Mouse (Mus musculus) macrophage (primary cell): ENCODE measurements around the gene Pdcd11. TPM values are rescaled to one million over a fixed set of nuclear protein-coding genes. Genes with fewer than 3 reads are reported as not detected.
A peak's percentile ranks its signal among the peaks of the same experiment; 100 is the strongest.

Experiments
- H3K27ac ChIP-seq: fragments of 350-480 bp; formaldehyde crosslinking; 2 replicates; pipeline ENCODE4 v1.9.0; 2021
- H3K36me3 ChIP-seq: fragments of 350-480 bp; formaldehyde crosslinking; 2 replicates; pipeline ENCODE4 v1.9.0; 2021; ENCODE audit errors: inconsistent target
- H3K4me3 ChIP-seq: fragments of 350-480 bp; formaldehyde crosslinking; 2 replicates; pipeline ENCODE4 v1.9.0; 2021; ENCODE audit errors: inconsistent target
- H3K79me2 ChIP-seq: fragments of 350-480 bp; formaldehyde crosslinking; 2 replicates; pipeline ENCODE4 v1.9.0; 2021; ENCODE audit errors: inconsistent target
- WGBS: methylation state at CpG from one replicate; pipeline ENCODE4 v1.1.7; 2026; ENCODE audit warnings: inconsistent platforms; ENCODE audit not compliant: missing documents; 5-methylcytosine and 5-hydroxymethylcytosine counted together
- polyA plus RNA-seq: library from polyadenylated mRNA; stranded (reverse); fragments of 250-400 nt; gene quantifications from 3 replicates; pipeline ENCODE4 v1.2.4, GENCODE M21; 2018; ENCODE audit warnings: inconsistent platforms

The Pdcd11 gene
- polyA plus RNA-seq, 1 experiment from 2014 or later: 12.2 TPM

DNA sequence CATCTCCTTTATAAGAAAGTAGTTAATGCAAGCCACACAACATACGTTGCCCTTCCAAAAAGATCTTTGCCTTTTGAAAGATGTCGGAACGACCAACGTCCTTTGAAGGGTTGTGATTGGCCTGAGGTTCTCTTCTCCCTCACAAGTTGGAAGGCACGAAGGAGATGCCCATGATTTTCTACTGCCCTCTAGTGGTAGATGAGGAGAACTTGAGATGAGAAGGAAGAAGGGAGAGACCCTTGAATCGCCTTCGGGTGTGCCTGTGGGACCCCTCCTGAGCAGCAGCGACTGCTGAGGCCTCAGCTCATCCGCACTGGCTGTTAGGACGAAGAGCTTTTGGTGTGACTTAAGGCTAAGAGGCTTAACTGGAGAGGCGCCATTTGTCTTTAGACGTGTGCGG, 77.7 kb downstream of the Pdcd11 start:
- no peak overlapping the region for H3K27ac ChIP-seq
- H3K79me2 ChIP-seq: no peaks in the 10 kb centered on the region
- H3K36me3 ChIP-seq: no peaks in the 10 kb centered on the region
- 11% methylated on average over 13 of the region's 13 CpGs for WGBS
- H3K4me3 ChIP-seq: peak overlapping the region; percentile 5; the same call in 1 of the 2 replicates

DNA sequence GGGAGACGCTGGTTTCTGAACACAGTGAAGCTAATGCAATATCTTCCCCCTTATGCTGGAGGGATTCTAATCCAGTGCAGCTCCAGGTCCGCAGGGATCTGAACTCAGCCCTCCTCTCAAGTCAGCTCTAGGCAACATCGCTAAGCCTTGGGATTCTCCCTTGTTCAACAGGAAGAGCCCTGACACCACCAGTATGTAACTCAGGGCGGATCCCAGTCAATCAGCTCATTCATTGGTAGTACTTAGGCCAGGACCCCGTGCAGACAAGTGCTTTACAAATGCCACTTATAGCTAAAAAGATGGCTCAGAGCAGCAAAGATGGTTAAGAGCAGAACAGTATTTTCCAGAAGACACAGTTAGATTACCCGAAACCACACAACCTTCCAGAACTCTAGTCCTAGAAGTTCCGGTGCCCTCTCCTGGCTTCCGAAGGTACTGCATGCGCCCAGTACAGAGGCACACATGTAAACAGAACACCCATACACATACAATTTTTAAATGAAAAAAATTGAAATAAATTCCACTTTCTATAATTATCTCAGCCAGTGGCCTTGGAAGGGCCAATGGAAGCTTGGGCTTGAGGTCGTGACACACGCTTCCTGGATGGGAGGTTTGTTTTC, 78.3 kb downstream of the Pdcd11 start:
- Histone ChIP-seq H3K27ac (no peak overlapping the region), H3K4me3 (peak overlapping the region; percentile 5; the same call in 1 of the 2 replicates), H3K79me2 (no peaks in the 10 kb centered on the region), H3K36me3 (no peaks in the 10 kb centered on the region)
- 20% methylated on average over 11 of the region's 11 CpGs for WGBS

DNA sequence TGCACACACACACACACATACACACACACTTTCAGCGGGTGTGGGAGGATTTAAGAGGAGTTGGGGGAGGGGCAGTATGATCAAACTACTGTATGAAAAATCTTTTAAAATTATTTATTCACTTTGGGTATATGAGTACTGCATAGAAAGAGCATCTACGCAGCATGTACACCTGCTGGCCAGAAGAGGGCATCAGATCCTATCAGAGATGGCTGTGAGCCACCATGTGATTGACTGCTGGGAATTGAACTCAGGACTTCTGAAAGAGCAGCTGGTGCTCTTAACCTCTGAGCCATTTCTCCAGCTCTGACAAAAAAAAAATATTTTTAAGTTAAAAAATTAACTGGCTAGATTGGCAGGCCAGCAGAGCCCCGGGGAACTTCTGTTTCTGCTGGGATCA, 83.9 kb downstream of the Pdcd11 start:
- no peaks in the 10 kb centered on the region for H3K79me2 ChIP-seq
- 48% methylated on average over 3 of the region's 3 CpGs for WGBS
- H3K4me3 ChIP-seq: no peak overlapping the region
- H3K27ac ChIP-seq: no peak overlapping the region
- H3K36me3 ChIP-seq: no peaks in the 10 kb centered on the region

DNA sequence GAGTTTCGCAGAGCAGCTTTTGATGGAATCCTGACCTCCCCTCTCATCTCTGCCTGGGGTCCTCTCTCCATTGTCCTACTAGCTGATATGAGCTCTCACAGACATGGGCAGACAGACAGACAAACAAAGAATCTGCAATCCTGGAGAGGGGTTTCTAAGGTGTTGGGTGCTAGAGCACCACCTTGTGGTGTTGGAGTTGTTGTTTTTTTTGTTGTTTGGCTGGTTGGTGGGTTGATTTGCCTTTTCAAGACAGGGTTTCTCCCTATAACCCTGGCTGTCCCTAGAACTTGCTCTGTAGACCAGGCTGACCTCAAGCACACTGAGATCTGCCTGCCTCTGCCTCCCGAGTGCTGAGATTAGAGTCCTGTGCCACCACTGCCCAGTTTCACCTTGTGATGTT, 84.9 kb downstream of the Pdcd11 start:
- 83% methylated on average over 1 of the region's 2 CpGs for WGBS
- Histone ChIP-seq H3K4me3 (no peak overlapping the region), H3K36me3 (no peaks in the 10 kb centered on the region), H3K27ac (no peak overlapping the region), H3K79me2 (no peaks in the 10 kb centered on the region)

DNA sequence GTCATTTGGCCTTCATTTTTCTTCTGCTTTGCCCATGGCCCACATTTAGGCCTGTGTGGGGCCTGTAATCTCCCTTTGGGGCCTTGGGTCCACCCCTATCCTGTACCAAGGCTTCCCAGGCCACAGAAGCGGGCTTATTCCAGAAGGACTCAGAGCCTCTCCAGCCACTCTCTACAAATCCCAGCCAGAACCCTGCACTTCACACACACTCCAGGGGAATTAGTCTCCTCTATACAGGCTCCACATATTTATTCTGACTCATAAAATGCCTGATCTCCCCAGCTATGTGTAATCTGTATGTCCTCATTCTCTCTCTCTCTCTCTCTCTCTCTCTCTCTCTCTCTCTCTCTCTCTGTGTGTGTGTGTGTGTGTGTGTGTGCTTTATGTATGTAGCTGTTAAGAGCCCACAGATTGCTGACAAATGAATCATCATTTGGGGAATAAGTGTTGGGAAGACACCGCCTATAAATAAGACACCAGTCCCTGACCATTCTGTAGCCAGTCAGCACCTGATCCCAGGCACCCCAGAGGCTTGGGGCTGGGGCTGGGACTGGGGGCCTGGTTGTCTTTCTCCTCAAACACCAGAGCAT, 86.4 kb downstream of the Pdcd11 start:
- Histone ChIP-seq H3K36me3 (no peaks in the 10 kb centered on the region), H3K79me2 (no peaks in the 10 kb centered on the region), H3K4me3 (no peak overlapping the region), H3K27ac (no peak overlapping the region)
- WGBS: 100% methylated on average over 2 of the region's 2 CpGs

DNA sequence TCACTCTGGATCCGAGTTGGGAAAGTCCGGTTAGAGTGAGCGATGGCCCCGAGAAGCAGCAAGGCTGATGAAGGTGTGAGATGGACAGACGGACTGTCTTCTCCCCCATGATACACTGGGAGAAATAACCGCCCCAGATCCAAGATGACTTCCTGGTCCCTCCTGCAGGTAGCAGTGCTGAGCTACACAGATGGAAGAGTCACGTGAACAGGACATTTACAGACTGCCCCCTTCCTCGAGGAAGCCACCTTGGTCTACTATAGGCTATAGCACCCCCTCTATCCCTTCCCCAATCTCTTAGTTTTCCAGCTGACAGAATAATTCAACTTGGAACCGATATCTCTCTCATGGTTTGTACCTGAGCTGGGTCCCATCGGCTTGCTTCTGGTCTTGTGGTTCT, 87.4 kb downstream of the Pdcd11 start:
- no peak overlapping the region for H3K4me3 ChIP-seq
- no peak overlapping the region for H3K27ac ChIP-seq
- 36% methylated on average over 10 of the region's 10 CpGs for WGBS
- no peaks in the 10 kb centered on the region for H3K79me2 ChIP-seq
- no peaks in the 10 kb centered on the region for H3K36me3 ChIP-seq

DNA sequence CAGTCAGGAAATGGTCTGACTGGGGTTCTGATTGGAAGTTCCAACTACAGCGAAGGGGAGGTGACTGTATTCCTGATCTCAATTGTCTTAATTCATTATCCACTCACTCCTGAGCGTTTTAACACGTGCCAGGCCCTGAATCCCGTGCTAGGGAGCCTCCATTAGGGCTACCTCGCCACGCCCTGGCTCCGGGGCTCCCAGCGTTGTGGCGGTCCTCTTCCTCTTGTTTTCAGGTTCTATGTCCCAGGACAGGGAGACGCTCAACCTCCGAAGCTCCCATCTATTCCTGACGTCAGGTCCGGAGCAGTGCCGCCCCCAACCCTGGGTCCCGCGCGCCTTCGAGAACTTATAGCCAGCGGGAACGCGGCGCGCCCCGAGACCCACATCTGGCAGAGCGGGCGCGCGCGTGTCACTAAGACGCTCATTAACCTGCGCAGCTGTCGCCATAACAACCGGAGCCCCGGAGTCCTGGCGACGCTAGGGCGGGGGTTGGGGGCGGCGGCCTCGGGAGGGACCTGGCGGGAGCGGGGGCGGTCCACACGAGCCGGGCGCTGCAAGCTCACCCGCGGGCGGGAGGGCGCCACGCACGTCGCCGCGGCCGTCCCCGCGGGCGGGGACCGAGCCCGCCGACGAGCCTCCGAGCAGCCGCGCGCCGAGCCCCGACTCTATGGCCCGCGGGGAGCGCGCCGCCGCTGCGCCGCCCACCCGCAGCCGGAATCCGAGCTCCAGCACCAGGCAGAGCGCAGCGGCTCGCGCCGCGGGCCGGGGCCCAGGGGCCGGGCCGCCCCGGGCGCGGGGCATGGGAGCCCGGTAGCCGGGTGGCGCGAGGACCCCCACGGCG, 88.1 kb downstream of the Pdcd11 start, which contains the start of gene Neurl1a:
Gene Neurl1a (plus strand): TSS at position 390 of the 841 bp plus-strand sequence.
- 1% methylated on average over 89 of the region's 98 CpGs for WGBS
- H3K79me2 ChIP-seq: no peaks in the 10 kb centered on the region
- no peaks in the 10 kb centered on the region for H3K36me3 ChIP-seq
- H3K4me3 ChIP-seq: peak within 1 kb of the TSS; percentile 8; the same call in 1 of the 2 replicates
- H3K27ac ChIP-seq: no peak within 1 kb of the TSS

DNA sequence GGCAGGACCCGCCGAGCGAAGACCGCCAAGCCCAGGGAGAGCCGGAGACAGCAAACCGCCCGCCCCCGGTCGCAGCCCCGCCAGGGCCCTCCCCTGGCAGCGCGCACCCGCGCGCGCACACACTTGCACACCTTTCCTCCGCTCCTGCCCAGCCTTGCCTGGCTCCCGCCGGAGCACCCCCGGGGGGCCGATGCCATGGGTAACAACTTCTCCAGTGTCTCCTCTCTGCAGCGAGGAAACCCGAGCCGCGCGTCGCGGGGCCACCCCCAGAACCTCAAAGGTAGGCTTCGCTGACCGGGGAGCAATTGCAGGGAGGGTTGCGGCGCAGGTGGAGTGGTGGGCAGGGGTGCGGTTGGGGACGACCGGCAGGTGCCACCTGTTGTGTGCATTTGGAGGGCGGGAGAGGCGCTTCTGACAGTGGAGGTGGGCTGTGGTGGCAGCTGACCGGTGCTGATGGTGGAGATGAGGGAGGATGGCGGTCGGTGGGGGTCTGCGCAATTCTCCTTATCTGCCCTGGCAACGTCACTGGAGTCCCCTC, 88.8 kb downstream of the Pdcd11 start:
- H3K79me2 ChIP-seq: no peaks in the 10 kb centered on the region
- no peaks in the 10 kb centered on the region for H3K36me3 ChIP-seq
- H3K27ac ChIP-seq: no peak overlapping the region
- WGBS: 8% methylated on average over 39 of the region's 42 CpGs
- H3K4me3 ChIP-seq: no peak overlapping the region

DNA sequence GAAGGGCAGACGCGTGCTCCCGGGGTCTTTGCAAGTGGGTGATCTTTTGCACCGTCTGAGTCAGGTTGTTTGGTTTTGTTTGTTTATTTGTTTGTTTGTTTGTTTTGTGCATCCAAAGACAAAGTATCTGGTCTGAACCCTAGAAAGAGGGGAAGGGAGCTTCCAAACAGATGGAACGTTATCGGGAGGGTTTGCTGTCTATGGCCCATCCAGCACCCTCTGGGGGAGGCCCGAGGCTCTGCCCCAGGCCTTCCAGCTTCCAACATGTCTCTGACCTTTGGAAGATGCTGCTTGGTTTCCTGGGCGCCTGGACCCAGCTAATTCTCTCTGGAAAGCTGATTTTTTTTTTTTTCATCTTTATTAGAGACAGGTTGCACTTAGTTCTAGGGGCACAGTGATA, 89.4 kb downstream of the Pdcd11 start:
- Histone ChIP-seq H3K27ac (no peak overlapping the region), H3K36me3 (no peaks in the 10 kb centered on the region), H3K4me3 (no peak overlapping the region), H3K79me2 (no peaks in the 10 kb centered on the region)
- WGBS: 61% methylated on average over 8 of the region's 8 CpGs

Other genes with a start within 250 kb of the Pdcd11 start
- not detected in 3 replicates for gene Ina, start 76.1 kb upstream of the Pdcd11 start, polyA plus RNA-seq
- 37.6 to 49.9 TPM (median 47.8 TPM) in 3 replicates for gene Nt5c2, start 75.6 kb upstream of the Pdcd11 start, polyA plus RNA-seq
- 4.3 to 11.3 TPM (median 6.7 TPM) in 3 replicates for gene Pcgf6, start 39.9 kb upstream of the Pdcd11 start, polyA plus RNA-seq
- gene Taf5, start 23.0 kb upstream of the Pdcd11 start, polyA plus RNA-seq: 3.1 to 3.3 TPM (median 3.2 TPM) in 3 replicates
- 471 to 670 TPM (median 529 TPM) in 3 replicates for gene Usmg5, start 121 bp upstream of the Pdcd11 start, polyA plus RNA-seq
- gene Calhm2, start 47.5 kb downstream of the Pdcd11 start, polyA plus RNA-seq: 9.2 to 20.5 TPM (median 12.1 TPM) in 3 replicates
- not detected in 3 replicates for gene Calhm1, start 53.5 kb downstream of the Pdcd11 start, polyA plus RNA-seq
- gene Calhm3, start 67.0 kb downstream of the Pdcd11 start, polyA plus RNA-seq: not detected in 3 replicates
- 0.17 to 0.48 TPM (median 0.21 TPM) in 3 replicates for gene Neurl1a, start 88.1 kb downstream of the Pdcd11 start, polyA plus RNA-seq